Mouse (Mus musculus) olfactory bulb, adult 2 months (tissue): ENCODE results near the gene BC051665. TPM values are rescaled to one million over a fixed set of nuclear protein-coding genes. Genes with fewer than 3 reads are reported as not detected.

ENCODE experiments used
- H3K27ac ChIP-seq: fragments of 200-500 bp; 2 replicates; pipeline ENCODE4 v1.5.1; 2012; ENCODE audit warnings: low read depth, low read length; ENCODE audit not compliant: insufficient read depth
- H3K4me1 ChIP-seq: fragments of 200-500 bp; 2 replicates; pipeline ENCODE4 v1.6.1; 2012; ENCODE audit warnings: low read length; ENCODE audit not compliant: control insufficient read depth, insufficient read depth
- H3K4me3 ChIP-seq: fragments of 200-500 bp; 2 replicates; pipeline ENCODE4 v1.5.1; 2012; ENCODE audit warnings: mild to moderate bottlenecking, low read depth, low read length, moderate library complexity; ENCODE audit not compliant: insufficient read depth
- CTCF ChIP-seq: fragments of 200-500 bp; IDR thresholded peaks from 2 replicates; pipeline ENCODE4 v1.5.1; 2012; ENCODE audit warnings: low read depth, mild to moderate bottlenecking, low read length, moderate library complexity; ENCODE audit not compliant: insufficient read depth
- POLR2A ChIP-seq: fragments of 200-500 bp; IDR thresholded peaks from 2 replicates; pipeline ENCODE4 v1.6.1; 2012; ENCODE audit warnings: mild to moderate bottlenecking, low read depth, low read length, moderate library complexity; ENCODE audit not compliant: insufficient read depth
- WGBS: fragments of 180-500 bp; shearing (Covaris S2); methylation state at CpG from one replicate; pipeline ENCODE4 v1.1.7; 2018; 5-methylcytosine and 5-hydroxymethylcytosine counted together
- polyA plus RNA-seq: library from polyadenylated mRNA; stranded (reverse); fragments of >200 nt; gene quantifications from 2 replicates; pipeline ENCODE4 v1.2.4, GENCODE M21; 2012; ENCODE audit warnings: low replicate concordance; ENCODE audit not compliant: missing spikeins, insufficient read depth, insufficient read length

The BC051665 gene
- polyA plus RNA-seq, 1 experiment, result not detected

GRCm38 (mm10) chr13:60735306-60735705 lies 50.9 kb downstream of the BC051665 start:
- Histone ChIP-seq H3K27ac (peak overlapping the region; percentile 86), H3K4me3 (no peak overlapping the region), H3K4me1 (peaks cover 28% of the 10 kb centered on the region)
- TF ChIP-seq CTCF, result no peak
- no peak for TF ChIP-seq POLR2A
- WGBS, result 67% methylated on average over 9 of the region's 9 CpGs

Other genes starting within 250 kb of the BC051665 start
- not detected in 2 replicates for gene Dapk1, start 184.4 kb downstream of the BC051665 start, polyA plus RNA-seq
- not detected in 2 replicates for gene Ctsll3, start 16.5 kb upstream of the BC051665 start, polyA plus RNA-seq
- not detected in 2 replicates for gene 4930486L24Rik, start 78.1 kb upstream of the BC051665 start, polyA plus RNA-seq
- not detected in 2 replicates for gene Gm49392, start 110.5 kb upstream of the BC051665 start, polyA plus RNA-seq
- gene Ctla2b, start 111.1 kb upstream of the BC051665 start, polyA plus RNA-seq, result not detected in 2 replicates
- not detected in 2 replicates for gene Tpbpb, start 118.5 kb upstream of the BC051665 start, polyA plus RNA-seq
- not detected in 2 replicates for gene Gm49393, start 149.2 kb upstream of the BC051665 start, polyA plus RNA-seq
- not detected in 2 replicates for gene Gm49391, start 150.2 kb upstream of the BC051665 start, polyA plus RNA-seq
- not detected in 2 replicates for gene Ctla2a, start 150.3 kb upstream of the BC051665 start, polyA plus RNA-seq
- not detected in 2 replicates for gene Tpbpa, start 155.6 kb upstream of the BC051665 start, polyA plus RNA-seq
- gene Ctsj, start 219.6 kb upstream of the BC051665 start, polyA plus RNA-seq, result not detected in 2 replicates